Mouse (Mus musculus): Measurements from ENCODE around the gene Zfp58. TPM values are rescaled to one million over a fixed set of nuclear protein-coding genes. Genes with fewer than 3 reads are reported as not detected.
"Not testable (repeated sequence)": the region's sequence is repeated elsewhere in the genome, so short reads cannot be mapped to it uniquely, and the experiment has no call there.

Zfp58 gene
- polyA plus RNA-seq, 1 experiment: 8.0 TPM

- H3K4me3 ChIP-seq (ENCODE audit: insufficient read depth, low read length): no peak overlapping the region
- no peak overlapping the region for H3K27ac ChIP-seq (ENCODE audit: insufficient read depth, low read depth, low read length)
- H3K4me1 ChIP-seq (ENCODE audit: control insufficient read depth, insufficient read depth, low read length): peaks cover 1% of the 10 kb centered on the region
- no peak for TF ChIP-seq POLR2A (IDR thresholded peaks at IDR 0.05; ENCODE audit: borderline replicate concordance, low read depth, low read length)
- TF ChIP-seq CTCF (IDR thresholded peaks at IDR 0.05; ENCODE audit: low read depth, low read length): no peak
These were observed 31.1 kb downstream of the Zfp58 start for GRCm38 (mm10) chr13:67469274-67469673.

GRCm38 (mm10) chr13:67463506-67464185 lies 36.7 kb downstream of the Zfp58 start:
- not testable (repeated sequence) for H3K4me1 ChIP-seq (ENCODE audit: control insufficient read depth, insufficient read depth, low read length); H3K4me3 ChIP-seq (ENCODE audit: insufficient read depth, low read length); H3K27ac ChIP-seq (ENCODE audit: insufficient read depth, low read depth, low read length)

- Histone ChIP-seq H3K27ac (ENCODE audit: insufficient read depth, low read depth, low read length) (peak overlapping the region; percentile 44), H3K4me1 (ENCODE audit: control insufficient read depth, insufficient read depth, low read length) (peaks cover 7% of the 10 kb centered on the region), H3K4me3 (ENCODE audit: insufficient read depth, low read length) (peak overlapping the region; percentile 67)
- TF ChIP-seq POLR2A (IDR thresholded peaks at IDR 0.05; ENCODE audit: borderline replicate concordance, low read depth, low read length): no peak
- no peak for TF ChIP-seq CTCF (IDR thresholded peaks at IDR 0.05; ENCODE audit: low read depth, low read length)
These were observed 48.4 kb downstream of the Zfp58 start for GRCm38 (mm10) chr13:67452021-67452309.

- no peak for TF ChIP-seq POLR2A (IDR thresholded peaks at IDR 0.05; ENCODE audit: borderline replicate concordance, low read depth, low read length)
- H3K4me3 ChIP-seq (ENCODE audit: insufficient read depth, low read length): peak within 1 kb of the TSS; percentile 67
- H3K27ac ChIP-seq (ENCODE audit: insufficient read depth, low read depth, low read length): peak within 1 kb of the TSS; percentile 44
- H3K4me1 ChIP-seq (ENCODE audit: control insufficient read depth, insufficient read depth, low read length): peaks cover 7% of the 10 kb centered on the region
These were observed 49.0 kb downstream of the Zfp58 start, which contains the start of gene Zfp874a for GRCm38 (mm10) chr13:67451172-67452020. Gene Zfp874a, minus strand, starts transcription at chr13:67451624.

Other genes with a start within 250 kb of the Zfp58 start
- 2.5 and 2.7 TPM in 2 replicates for gene Zfp458, start 222.1 kb downstream of the Zfp58 start, polyA plus RNA-seq (2012; ENCODE audit: insufficient read depth, insufficient read length, missing spikeins)
- gene Zfp457, start 194.1 kb downstream of the Zfp58 start, polyA plus RNA-seq (2012; ENCODE audit: insufficient read depth, insufficient read length, missing spikeins): 0.84 TPM in 1 of 2 replicates, not detected in the other
- 7.0 and 7.9 TPM in 2 replicates for gene Zfp595, start 168.0 kb downstream of the Zfp58 start, polyA plus RNA-seq (2012; ENCODE audit: insufficient read depth, insufficient read length, missing spikeins)
- gene Gm28044, start 140.0 kb downstream of the Zfp58 start, polyA plus RNA-seq (2012; ENCODE audit: insufficient read depth, insufficient read length, missing spikeins): not detected in 2 replicates
- 5.8 and 6.2 TPM in 2 replicates for gene Zfp953, start 139.9 kb downstream of the Zfp58 start, polyA plus RNA-seq (2012; ENCODE audit: insufficient read depth, insufficient read length, missing spikeins)
- gene Gm28041, start 124.8 kb downstream of the Zfp58 start, polyA plus RNA-seq (2012; ENCODE audit: insufficient read depth, insufficient read length, missing spikeins): 1.7 TPM in 1 of 2 replicates, not detected in the other
- gene Zfp456, start 124.7 kb downstream of the Zfp58 start, polyA plus RNA-seq (2012; ENCODE audit: insufficient read depth, insufficient read length, missing spikeins): 4.5 and 7.1 TPM in 2 replicates
- 13.5 and 14.4 TPM in 2 replicates for gene Zfp429, start 100.7 kb downstream of the Zfp58 start, polyA plus RNA-seq (2012; ENCODE audit: insufficient read depth, insufficient read length, missing spikeins)
- 0.16 TPM in 1 of 2 replicates, not detected in the other for gene Zfp459, start 79.1 kb downstream of the Zfp58 start, polyA plus RNA-seq (2012; ENCODE audit: insufficient read depth, insufficient read length, missing spikeins)
- 11.4 and 14.8 TPM in 2 replicates for gene Zfp874a, start 48.9 kb downstream of the Zfp58 start, polyA plus RNA-seq (2012; ENCODE audit: insufficient read depth, insufficient read length, missing spikeins)
- 11.2 and 11.4 TPM in 2 replicates for gene Zfp874b, start 16.3 kb downstream of the Zfp58 start, polyA plus RNA-seq (2012; ENCODE audit: insufficient read depth, insufficient read length, missing spikeins)
- gene Gm26965, start 25.6 kb upstream of the Zfp58 start, polyA plus RNA-seq (2012; ENCODE audit: insufficient read depth, insufficient read length, missing spikeins): not detected in 2 replicates
- 21.8 and 22.7 TPM in 2 replicates for gene Zfp87, start 25.6 kb upstream of the Zfp58 start, polyA plus RNA-seq (2012; ENCODE audit: insufficient read depth, insufficient read length, missing spikeins)
- gene Zfp748, start 53.3 kb upstream of the Zfp58 start, polyA plus RNA-seq (2012; ENCODE audit: insufficient read depth, insufficient read length, missing spikeins): 5.9 and 6.3 TPM in 2 replicates
- 9.5 and 10.8 TPM in 2 replicates for gene Zfp729b, start 109.2 kb upstream of the Zfp58 start, polyA plus RNA-seq (2012; ENCODE audit: insufficient read depth, insufficient read length, missing spikeins)
- gene Gm49345, start 137.2 kb upstream of the Zfp58 start, polyA plus RNA-seq (2012; ENCODE audit: insufficient read depth, insufficient read length, missing spikeins): 2.5 and 6.9 TPM in 2 replicates
- 9.1 and 14.2 TPM in 2 replicates for gene Zfp729a, start 137.2 kb upstream of the Zfp58 start, polyA plus RNA-seq (2012; ENCODE audit: insufficient read depth, insufficient read length, missing spikeins)
- 9.4 and 12.7 TPM in 2 replicates for gene Zfp738, start 186.5 kb upstream of the Zfp58 start, polyA plus RNA-seq (2012; ENCODE audit: insufficient read depth, insufficient read length, missing spikeins)
- gene Zfp65, start 228.6 kb upstream of the Zfp58 start, polyA plus RNA-seq (2012; ENCODE audit: insufficient read depth, insufficient read length, missing spikeins): 7.8 and 10.5 TPM in 2 replicates